Mouse (Mus musculus) WW6 (cell line): ENCODE results near the gene Zswim4.

Experiments used
- DNase-seq: peaks from one replicate; pipeline ENCODE4 v3.0.0-alpha.2; 2013; ENCODE audit warnings: low read depth, low spot score

Zswim4 gene

DNA sequence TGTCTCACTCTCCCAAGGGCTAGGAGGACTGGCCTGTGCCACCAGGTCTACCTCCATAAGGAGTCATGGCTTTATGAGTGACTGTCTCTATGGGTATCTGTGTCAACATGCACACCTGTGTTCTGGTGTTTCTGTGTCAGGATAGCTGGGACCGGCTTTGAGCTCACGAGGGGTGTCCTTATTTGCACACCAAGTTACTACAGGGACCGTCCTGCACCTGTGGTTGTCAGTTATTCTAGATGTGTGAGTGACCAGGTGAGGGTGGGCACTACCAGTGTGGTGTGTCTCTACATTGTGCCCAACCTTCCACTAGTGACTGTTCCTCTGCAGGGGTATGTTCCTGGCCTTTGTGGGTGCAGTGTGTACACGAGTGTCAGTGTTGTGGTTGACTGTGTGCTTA is 54.0 kb downstream of the Zswim4 start:
- no peak for DNase-seq

DNA sequence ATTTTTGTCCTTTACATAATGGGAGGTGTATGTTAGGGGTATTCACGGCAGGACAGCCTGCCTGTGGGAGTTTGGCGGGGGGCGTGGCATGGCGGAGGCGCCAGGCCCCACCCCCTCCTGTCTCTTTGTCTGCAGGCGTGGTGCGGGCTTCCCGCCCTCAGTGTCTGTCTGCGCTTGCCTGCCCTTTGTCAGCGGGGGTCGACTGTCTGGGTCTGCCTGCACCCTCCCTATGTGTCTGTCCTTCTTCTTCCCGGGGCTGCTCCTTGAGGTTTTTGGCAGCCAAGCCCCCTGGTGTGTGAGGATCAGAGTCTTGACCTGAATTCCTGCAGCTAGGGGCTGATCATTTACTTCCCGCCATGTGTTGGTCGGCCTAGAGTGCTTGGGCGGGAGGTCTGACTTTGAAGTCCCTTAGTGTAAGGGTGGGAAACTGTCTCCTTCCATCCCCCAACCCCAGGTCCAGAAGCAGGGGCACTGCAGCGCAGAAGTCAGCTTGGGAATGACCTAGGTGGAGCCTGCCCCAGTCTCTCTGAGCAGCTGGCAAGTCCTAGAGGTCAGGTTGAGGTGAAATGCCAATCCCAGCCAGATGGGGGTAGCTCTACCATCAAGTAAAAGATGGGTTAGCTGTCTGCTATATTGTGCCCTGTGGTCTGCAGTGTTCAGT is 56.2 kb downstream of the Zswim4 start:
- DNase-seq: no peak

DNA sequence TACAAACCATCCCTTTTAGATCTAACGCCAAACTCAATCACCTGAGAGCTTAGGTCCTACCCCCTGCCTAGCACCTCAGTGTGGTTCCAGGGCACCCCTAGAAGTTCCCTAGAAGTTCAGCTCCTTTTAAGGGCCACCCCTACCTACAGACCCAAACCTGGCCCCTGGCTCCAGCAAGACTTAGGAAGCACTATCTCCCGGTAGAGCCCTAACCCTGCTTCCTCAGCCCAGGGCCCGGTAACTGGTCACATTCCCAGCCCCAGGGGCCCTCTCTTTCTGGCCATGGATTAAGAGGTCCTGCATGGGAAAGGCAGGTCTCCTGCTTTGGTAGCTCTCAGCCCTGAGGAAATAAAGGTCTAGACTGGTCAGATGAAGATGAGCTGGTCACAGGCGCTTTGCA is 56.9 kb downstream of the Zswim4 start:
- no peak for DNase-seq

DNA sequence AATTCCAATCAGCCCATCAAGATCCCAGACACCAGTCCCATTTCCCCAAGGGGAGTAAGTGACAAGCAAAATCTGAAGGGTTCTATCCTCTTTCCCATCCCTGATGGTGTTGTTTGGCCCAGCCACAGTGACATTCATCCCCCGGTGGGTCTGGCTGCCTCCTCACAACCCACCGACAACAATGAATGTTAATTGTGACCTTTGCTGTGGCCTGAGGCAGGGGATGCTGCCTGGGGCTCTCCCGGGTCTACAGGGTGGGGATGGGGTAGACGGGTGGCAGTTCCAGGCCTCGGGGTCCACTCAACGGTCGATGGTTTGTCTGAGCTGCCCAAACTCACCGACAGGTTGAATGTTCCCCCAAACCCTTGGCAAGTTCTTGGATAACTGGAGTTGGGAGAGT is 58.3 kb downstream of the Zswim4 start:
- no peak for DNase-seq

DNA sequence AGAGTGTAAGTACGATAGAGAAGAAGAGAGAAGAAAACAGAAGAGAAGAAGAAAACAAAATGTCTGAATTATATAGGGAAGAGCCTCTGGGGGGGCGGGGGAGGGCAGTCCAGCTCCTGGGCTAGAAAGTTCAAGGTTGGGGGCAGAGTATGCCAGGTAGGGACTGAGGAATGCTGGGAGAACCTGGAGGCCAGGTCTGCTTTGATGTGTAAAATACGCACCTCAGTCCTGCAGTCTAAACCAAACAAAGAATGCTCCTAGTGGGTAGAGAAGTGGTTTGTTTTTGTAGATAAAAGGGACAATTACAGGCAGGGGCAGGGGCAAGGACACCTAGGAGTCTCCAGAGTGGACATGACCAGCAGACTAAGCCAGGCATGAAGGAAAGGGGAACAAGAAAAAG is 59.5 kb downstream of the Zswim4 start:
- DNase-seq: no peak

DNA sequence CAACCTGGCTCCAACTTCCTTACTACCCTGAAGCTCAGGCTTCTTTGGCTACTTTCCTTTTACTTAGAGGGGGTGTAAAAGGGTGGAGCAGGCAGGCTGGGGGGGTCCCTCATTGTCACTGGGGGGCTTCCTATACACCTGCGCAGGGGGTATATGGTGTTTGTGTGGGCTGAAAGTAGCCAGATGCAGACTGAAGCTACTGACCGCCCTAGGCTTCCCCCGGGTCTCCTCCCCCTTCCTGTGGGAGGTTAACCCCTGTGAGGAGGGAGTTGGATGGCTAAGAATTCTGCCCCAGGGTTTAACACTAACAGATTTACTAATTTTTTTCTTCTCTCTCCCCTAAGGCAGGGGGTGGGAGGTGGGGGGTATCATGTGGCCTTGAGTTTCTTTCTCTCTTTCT is 60.3 kb downstream of the Zswim4 start:
- no peak for DNase-seq

DNA sequence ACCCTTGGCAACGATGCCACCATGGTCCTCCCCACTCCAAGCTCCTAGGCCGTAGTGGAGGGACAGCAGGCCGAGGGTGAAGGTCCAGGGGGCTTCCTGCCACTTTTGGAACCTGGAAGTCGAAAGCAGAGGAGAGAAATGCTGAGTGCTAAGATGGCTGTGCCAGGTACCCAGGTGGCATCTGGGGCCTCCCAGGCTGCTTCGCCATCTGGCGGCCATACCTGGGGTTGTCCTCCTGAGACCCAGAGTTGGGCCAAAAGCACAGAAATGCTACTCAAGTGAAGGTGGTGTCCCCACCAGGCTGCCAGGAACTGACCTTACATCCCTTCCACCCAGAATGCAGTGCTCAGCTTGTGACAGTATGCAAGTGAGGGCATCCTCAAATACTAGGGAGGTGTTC is 63.0 kb downstream of the Zswim4 start:
- no peak for DNase-seq

DNA sequence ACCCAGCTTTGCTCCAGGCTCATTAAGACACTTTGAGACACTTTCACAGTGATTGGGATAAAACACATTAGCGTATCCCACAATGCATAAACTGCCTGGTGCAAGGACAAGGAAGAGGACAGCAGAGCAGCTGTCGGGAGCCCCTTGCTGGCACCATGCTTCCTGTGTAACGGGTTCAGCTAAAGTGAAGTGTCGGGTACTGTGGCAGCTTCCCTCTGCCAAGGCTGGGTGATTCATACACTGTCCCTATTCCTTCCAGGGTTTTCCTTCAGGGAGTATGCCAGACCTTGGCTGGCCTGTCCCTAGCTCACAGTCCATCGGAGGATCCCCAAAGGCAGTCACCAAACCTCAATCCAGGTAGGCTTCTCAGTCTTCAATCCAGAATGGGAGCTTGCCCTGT is 66.8 kb downstream of the Zswim4 start:
- no peak for DNase-seq

DNA sequence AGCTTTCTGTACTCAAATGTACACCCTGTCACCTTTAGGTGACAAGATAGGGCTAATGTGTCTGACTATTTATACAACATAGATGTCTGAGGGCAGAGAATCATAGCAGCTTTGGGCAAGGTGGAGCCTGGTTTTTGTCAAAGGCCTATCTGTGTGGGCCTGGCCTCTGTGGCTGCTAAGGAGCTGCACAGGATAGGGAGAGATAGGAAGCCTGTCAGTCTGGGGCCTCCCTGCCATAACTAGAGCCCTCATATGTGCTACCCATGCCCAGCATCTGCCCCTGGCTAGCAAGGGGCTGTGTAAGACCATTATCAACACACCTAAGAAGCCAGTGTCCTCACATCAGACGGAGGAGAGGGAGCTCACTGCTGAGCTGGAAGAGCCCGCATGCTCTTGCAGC is 69.2 kb downstream of the Zswim4 start:
- no peak for DNase-seq
